Mouse (Mus musculus) gastrocnemius, adult 8-10 months (tissue): ENCODE data around the gene Taar8c. TPM values are rescaled to one million over a fixed set of nuclear protein-coding genes. Genes with fewer than 3 reads are reported as not detected.
"Not testable (repeated sequence)": the region's sequence is repeated elsewhere in the genome, so short reads cannot be mapped to it uniquely, and the experiment has no call there.

ENCODE experiments used
- DNase-seq, 2 experiments: peaks; one replicate each; pipeline ENCODE4 v3.0.0; 2022; ENCODE audit warnings: low spot score in 2 of 2
- total RNA-seq, 4 experiments: library from RNA; stranded (reverse); gene quantifications; 2 replicates each; pipeline ENCODE4 v1.2.4; 2022

The Taar8c gene
- not detected for total RNA-seq

DNA sequence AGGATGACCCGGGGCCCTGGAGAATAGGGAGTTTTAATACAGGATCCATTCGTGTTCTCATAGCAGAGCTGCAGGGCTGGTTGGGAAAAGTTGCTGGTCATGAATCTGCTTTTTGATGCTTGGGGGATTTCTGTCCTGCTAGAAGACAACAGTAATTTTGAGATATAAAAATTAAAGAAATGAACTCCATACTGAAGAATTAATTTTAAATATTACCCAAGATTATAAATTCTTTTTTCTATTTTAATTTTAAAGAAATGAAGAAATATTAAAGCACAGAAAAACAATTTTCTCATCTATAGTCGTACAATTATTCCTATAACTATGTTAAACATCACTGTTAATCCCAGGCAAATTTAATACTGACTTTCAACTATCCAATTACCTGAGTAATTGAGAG is at the start of gene Taar8c:
Taar8c (minus strand) TSS at position 101 of the 400 bp plus-strand sequence.
- DNase-seq, result not testable (repeated sequence)

DNA sequence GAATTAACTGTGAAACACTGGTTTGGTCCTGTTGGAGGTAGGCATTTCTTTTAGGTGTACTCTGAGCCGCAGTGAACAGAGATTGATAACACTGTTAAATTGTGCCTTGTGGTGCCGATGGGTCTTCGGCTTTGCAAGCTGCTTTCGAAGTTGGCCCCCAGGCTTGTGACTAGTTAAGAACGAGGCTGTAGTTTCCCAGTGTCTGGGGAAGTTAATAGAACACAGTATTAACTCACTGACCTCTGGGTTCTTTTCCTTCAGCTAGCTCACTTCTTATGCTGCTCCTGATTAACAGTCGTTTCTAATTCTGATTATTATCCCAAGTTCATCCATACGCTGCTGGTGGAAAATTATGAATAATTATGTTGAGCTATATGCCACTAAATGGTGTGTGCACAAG is 48.4 kb upstream of the Taar8c start:
- DNase-seq, result no peak

DNA sequence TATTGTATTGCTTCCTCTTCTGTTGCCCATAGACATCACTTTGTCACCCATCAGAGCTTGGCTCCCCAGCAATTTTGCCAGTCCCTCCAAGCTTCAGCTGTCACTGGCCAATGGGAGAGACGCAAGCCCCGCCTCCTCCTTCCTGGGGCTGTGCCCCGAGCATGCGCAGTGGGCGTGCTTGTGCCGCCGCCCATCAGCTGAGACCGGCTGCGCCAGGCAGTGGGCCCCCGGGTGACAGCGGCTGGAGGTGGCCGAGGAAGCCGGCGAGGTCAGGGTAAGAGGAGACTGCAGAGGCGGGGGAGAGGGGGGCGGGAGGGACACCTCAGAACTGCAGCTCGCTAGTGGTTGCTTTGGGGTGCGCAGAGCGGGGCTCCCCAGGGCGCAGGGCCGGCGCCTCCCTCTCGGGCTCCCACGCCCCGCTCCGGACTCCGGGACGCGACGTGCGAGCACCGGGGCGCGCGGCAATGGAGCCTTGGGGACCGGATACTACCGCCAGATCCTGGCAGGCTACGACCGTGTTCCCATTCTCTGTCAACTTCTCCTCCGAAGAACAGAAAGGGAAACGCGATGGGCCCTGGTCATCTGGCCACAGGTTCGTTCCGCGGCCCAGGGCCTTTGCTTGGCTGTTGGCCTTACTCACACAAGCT is 47.5 kb upstream of the Taar8c start, which contains the start of gene Stx7:
Stx7 (plus strand) TSS at position 168 of the 647 bp plus-strand sequence.
- peak; percentile 78 to 89 for DNase-seq

DNA sequence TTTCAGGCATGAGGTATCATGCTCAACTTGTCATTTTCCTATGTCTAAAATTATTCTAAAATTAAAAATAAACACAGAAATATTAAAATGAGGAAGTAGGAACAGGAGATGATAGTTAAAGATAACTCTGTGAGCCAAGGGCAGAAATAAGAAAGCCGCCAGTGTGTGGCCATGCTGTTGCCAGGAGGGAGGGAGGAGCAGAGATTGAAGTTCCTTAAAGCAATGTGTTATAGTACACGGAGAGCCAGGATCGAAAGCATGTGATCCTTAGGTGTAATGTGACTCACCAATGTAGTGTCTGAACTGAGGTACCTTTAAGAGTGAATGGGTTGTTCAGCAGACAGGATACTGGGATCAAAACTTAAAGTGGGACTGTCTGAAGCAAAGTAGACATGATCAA is 41.0 kb upstream of the Taar8c start:
- DNase-seq, result no peak

DNA sequence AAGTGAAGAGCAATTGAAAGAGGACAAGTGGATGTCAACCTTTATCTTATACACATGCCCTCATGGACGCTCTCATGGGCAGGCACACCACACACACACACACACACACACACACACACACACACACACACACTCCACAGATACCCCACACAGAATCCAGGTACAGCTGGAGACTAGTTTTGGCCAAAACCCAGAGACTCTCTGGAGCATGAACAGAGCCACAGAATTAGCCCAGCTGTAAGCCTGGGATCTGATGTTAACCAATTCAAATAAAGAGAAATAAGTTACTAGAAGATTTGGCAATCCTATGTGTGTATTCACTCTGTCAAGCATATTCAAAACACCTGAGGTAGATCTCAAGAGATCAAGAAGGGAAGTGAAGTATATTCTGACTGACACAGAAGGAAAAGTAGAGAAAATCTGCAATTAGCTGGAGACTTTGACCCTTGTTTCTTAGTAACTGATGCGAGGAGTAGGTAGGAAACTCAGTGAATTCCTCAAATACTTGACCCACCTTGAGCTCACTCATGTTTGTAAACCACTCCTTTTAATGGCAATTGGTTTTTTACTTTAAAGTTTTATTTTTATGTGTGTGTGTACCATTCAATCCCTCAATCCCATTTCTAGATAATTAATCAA is 37.0 kb upstream of the Taar8c start:
- DNase-seq, result no peak

DNA sequence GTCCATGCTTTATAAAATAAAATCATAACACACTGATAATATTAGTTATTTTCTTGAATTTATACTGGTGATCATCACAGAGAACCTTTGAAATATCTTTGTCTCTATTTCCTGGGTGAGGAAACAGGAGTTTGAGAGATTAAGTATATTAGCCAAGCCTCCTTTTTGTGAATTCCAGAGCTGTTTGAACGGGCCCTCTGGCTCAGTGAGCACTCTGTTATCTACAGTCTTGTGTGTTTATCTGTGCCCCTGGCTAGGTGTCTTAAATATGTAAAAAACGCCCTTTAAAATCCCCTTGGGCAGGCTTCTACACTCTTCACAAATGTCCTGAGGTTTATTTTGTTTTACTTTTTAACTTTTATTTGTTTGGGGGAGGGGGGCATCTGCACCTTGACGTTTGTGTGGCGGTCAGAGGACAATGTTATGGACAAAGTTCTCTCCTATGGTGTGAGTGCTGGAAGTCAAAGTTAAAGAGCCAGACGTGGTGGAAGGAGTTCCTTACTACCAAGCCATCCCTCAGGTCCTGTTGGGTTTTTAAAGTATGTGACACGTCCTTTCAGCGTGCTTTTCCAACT is 32.4 kb upstream of the Taar8c start:
- no peak for DNase-seq

DNA sequence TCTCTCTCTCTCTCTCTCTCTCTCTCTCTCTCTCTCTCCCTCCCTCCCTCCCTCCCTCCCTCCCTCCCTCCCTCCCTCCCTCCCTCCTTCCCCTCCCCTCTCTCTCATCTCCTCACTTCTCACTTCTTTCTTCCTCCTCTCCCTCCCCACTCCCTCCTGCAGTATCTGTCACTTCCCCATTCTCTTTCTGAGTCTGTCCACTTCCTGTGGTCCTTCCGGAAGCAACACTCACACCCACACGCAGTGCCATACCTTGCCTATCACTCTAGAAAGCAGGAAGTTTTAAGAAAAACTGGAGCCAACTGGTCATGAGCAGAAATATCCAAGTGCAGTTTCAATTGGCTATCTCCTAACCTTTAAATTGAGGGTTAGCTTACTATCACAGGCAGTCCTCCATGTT is 31.4 kb upstream of the Taar8c start:
- DNase-seq, result no peak

DNA sequence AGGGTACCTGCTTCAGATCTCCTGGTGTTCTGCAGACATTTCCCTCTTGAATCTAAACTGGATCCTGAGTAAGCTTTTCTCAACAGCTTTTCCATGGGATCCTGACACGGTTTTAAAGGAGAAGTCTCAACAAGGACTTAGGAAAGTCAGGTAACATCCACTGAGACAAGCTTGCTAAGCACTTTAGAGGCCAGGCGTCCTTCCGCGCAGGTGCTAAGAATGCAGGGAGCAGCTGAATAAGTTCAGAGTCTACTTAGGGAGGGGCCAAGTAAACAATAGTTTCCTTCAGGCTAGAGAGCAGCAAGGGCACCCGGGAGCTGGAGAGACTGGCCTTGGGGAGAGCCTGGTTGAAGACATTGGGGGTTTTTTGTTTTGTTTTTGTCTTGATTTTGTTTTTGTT is 30.6 kb upstream of the Taar8c start:
- DNase-seq, result no peak

DNA sequence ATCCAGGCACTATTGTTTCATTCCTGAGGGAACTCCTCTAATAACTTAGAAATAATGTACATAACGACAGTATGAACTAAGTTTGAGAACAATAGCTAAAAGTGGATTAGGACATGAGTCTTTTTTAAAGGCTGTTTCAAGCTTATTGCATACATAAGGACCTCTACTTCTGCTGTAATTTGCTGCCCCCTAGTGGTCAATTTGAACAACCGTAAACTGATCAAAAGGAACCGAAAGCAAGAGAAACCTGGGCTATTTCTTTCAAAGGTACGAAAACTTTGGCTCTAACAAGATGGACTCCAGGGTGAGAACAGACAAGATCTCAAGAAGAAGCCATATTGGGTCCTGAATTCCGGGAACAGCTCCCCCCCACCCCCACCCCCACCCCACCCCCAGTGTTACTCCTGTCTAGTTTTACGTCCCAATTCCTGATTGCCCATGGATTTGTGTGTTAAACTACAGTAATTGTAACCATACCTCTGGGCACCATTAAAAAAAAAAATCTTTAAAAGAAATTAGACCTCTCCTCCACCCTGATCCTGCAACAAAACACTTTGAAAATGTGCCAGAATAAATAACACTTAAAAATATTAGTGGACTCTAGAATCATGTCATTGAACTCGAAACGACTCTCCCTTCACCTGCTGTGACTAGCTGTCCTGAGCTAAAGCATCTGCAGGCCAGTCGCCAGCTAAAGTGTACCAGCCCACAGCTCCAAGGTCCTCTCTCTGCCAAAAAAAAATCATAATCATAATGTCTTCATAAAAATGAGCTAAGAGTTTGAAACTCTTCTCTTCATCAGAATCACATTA is 29.9 kb upstream of the Taar8c start:
- no peak for DNase-seq

DNA sequence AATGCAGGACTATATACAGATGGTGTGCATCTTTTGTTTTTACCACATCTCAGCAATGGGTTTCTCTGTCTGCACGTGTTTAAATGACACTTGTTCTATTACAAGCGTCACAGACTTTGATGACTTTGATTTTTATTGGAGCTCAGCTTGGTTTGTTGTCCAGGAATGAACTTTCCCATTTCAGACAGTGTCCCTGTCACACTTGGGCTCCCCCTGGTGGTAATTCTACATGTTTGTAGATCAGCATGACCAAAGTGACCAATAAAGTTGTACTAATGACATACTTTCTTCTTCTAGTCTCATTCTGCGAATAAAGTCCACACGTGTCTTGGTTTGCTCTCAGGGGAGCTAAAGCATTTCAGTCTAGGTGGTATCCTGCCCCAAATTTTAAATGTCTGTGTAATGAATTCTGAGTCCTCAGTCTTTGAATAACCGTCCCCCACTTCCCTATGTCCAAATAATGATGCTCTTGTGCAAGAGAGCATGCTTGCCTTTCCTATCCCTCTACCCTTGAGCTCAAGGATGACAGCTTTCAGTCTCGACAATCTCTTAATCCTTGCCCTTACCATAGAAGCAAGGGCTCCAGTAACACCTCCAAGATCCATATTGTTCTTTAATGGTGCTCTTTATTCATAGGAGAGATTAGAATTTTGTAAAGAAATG is 9.5 kb upstream of the Taar8c start:
- DNase-seq, result no peak

DNA sequence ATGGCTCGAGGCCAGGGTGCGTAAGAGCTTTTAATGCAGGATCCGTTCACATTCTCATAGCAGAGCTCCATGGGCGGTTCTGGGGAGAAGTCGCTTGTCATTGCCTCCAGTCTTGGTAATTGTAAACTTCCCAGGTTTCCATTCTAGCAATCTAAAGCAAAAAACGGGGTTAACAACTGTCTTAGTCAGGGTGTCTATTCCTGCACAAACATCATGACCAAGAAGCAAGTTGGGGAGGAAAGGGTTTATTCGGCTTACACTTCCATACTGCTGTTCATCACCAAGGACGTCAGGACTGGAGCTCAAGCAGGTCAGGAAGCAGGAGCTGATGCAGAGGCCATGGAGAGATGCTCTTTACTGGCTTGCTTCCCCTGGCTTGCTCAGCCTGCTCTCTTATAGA is 7.7 kb upstream of the Taar8c start, which contains the start of gene Taar9:
Taar9 (minus strand) TSS at position 101 of the 400 bp plus-strand sequence.
- not testable (repeated sequence) for DNase-seq

DNA sequence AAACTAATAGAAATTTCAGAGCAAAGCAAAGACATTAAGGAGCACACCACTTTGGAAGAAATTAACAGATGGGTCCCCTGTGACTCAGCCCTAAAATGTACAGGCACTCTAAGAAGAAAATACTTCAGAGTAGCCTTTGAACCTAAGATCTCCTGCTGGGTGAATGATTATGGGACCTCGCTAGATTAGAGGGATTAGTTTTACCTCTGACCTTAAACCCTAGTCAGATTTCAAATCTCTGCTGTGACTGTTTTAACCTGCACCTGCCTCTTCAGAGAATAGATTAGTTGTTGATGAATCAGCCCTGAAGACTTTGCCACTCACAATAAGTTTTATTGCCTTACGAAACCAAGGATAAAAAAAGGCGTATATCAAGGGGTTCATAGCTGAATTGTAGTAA is 6.5 kb upstream of the Taar8c start:
- no peak for DNase-seq

DNA sequence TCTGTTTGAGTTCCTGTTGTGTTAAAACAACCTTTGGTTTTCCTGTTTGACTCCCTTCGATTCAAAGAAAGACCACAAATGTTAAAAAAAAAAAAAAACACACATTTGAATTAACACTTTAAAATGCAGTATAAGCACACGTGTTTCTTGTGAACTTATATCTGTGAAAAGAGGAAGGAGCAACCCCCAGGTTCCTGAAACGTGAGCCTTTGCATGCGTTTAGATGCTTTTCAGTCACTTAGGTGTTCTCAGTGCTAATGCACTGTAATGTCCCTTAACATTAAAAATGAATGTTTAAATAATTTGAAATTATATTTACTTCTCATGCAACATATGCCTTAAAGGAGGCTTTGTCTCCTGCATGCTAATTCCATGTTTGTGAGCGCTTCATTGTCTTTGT is 6.0 kb upstream of the Taar8c start:
- no peak for DNase-seq

DNA sequence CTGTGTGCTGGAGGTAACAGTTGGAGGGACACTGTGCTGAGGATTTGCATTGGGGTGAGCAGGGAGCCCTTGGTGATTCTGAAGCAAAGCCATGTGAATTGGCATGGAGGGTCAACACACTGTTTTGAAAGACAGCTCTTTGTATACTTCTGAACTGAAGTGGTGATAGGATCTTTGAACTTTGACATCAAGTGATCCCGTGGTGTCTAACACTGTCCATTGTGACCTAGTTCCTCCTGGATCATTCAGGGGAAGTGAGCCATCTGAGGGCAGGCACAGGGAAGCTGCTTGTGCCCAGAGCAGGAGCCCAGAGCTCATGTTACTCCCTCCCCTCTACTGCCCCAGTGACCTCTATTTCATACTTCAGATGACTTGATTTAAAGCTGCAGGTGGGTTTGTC is 1.6 kb upstream of the Taar8c start:
- not testable (repeated sequence) for DNase-seq

DNA sequence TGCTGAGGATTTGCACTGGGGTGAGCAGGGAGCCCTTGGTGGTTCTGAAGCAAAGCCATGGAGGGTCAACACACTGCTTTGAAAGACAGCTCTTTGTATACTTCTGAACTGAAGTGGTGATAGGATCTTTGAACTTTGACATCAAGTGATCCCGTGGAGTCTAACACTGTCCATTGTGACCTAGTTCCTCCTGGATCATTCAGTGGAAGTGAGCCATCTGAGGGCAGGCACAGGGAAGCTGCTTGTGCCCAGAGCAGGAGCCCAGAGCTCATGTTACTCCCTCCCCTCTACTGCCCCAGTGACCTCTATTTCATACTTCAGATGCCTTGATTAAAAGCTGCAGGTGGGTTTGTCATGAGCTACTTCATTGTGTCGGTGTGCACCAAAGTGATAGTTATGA is 4.7 kb downstream of the Taar8c start:
- not testable (repeated sequence) for DNase-seq

DNA sequence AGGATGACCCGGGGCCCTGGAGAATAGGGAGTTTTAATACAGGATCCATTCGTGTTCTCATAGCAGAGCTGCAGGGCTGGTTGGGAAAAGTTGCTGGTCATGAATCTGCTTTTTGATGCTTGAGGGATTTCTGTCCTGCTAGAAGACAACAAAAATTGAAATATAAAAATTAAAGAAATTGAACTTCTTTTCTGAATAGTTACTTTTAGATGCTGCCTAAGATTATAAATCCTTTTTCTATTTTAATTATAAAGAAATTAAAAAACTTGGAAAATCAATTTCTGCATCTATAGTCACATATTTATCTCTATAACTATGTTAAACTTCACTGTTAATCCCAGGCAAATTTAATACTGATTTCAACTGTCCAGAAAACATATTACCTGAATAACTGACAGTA is 9.5 kb downstream of the Taar8c start, which contains the start of gene Taar8b:
Taar8b (minus strand) TSS at position 101 of the 400 bp plus-strand sequence.
- DNase-seq, result no peak

DNA sequence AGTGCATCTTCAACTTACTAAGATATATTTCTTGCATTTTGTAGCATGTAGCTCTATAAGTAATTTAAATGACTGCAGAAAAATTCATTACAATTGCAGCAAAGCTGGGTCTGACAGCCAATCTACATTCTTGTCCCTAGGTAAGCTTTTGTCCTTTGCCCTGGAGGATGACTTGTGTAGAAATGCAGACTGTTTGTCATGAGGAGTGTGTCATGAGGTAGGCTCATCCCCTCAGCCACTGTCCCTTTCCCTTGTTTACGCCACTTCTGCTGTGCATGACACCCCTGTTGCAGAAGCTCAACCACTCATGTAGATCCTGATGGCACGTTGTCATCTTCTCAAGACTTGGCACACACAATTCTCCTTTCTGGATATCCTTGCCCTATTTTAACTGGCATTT is 14.5 kb downstream of the Taar8c start:
- DNase-seq, result no peak

DNA sequence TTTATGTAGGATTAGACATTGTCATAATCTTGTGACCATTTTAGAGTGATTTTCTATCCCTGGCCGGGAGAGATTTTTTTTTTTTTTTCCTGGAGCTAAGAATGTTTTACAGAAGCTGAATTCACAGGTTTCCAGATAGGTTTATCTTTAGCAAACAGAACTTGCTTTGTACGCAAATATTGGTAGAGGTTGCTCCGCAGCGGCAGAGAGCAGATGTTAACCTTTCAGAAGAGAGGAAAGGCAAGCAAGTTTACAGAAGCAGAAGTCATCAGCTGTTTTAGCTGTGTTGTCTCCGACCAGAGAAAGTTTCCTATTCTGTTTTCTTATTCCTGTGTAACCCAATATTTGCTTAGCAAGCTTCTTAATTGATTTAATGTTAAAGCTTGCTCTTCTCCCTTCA is 15.2 kb downstream of the Taar8c start:
- no peak for DNase-seq

DNA sequence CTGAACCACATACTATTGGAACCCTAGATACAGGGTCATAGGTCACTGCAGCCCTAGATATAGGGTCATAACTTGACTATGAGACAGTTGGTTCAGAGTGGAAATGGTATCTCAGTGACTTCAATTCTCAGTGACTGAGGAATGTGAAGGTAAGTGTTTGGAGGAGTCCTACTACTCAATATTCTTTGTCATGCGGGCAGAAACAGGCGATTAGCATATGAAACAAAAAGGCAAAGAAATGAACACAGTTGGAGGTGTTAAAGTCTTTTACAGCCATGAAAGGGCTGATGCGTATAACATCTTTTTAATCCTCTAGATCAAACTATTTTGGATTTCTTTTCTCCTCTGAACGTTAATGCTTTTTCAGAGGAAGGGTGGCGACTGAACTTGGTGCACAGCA is 15.8 kb downstream of the Taar8c start:
- DNase-seq, result no peak

DNA sequence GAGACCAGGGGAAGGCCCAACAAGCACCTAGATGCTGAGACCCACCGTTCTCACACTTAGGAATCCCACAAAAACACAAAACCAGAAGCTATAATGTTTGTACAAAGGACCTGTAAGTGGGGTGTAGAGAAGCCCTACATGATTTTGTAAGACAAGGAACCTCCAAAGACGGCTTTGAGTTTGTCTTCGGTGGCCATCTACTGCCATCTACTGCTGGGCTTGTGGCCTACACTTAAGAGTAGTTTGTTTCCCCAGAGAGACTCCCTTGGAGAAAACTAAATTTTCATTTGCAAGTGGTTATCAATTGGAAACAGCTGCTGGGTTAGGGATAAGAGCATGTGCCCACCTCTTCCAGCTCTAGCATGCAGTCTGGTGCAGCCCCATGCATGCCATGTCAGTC is 21.5 kb downstream of the Taar8c start:
- DNase-seq, result no peak

DNA sequence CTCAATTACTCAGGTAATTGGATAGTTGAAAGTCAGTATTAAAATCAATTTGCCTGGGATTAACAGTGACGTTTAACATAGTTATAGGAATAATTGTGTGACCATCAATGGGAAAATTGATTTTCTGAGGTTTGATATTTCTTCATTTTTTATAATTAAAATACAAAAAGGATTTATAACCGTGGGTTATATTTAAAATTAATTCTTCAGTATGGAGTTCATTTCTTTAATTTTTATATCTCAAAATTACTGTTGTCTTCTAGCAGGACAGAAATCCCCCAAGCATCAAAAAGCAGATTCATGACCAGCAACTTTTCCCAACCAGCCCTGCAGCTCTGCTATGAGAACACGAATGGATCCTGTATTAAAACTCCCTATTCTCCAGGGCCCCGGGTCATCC is 25.5 kb downstream of the Taar8c start, which contains the start of gene Taar8a:
Taar8a (plus strand) TSS at position 301 of the 400 bp plus-strand sequence.
- DNase-seq, result not testable (repeated sequence)
